Mouse (Mus musculus) ES-Bruce4 (cell line): ENCODE results near the gene Arhgef9. TPM values are rescaled to one million over a fixed set of nuclear protein-coding genes. Genes with fewer than 3 reads are reported as not detected.

Source experiments
- H3K27ac ChIP-seq: 2 replicates; pipeline ENCODE4 v1.5.1; 2012; ENCODE audit warnings: low read length, inconsistent platforms; ENCODE audit not compliant: insufficient read depth
- H3K27me3 ChIP-seq: 2 replicates; pipeline ENCODE4 v1.6.1; 2012; ENCODE audit warnings: mild to moderate bottlenecking, low read length, inconsistent platforms; ENCODE audit not compliant: control insufficient read depth, poor library complexity, insufficient read depth, severe bottlenecking
- H3K36me3 ChIP-seq: 2 replicates; pipeline ENCODE4 v1.6.1; 2012; ENCODE audit warnings: inconsistent platforms, mild to moderate bottlenecking, low read length, moderate library complexity; ENCODE audit not compliant: control insufficient read depth, poor library complexity, insufficient read depth, severe bottlenecking
- H3K4me1 ChIP-seq: one replicate; pipeline ENCODE4 v1.8.1; 2011; ENCODE audit warnings: low read length; ENCODE audit not compliant: control insufficient read depth, insufficient read depth
- H3K4me3 ChIP-seq: 2 replicates; pipeline ENCODE4 v1.5.1; 2011; ENCODE audit warnings: low read depth, mild to moderate bottlenecking, low read length
- H3K9ac ChIP-seq: 2 replicates; pipeline ENCODE4 v1.6.1; 2012; ENCODE audit warnings: low read depth, mild to moderate bottlenecking, inconsistent platforms; ENCODE audit not compliant: poor library complexity, severe bottlenecking
- H3K9me3 ChIP-seq: replicated peaks from 2 replicates; pipeline ENCODE4 v1.6.1; 2012; ENCODE audit warnings: mild to moderate bottlenecking, low read length, inconsistent platforms; ENCODE audit not compliant: control insufficient read depth, poor library complexity, insufficient read depth, severe bottlenecking
- CTCF ChIP-seq: IDR thresholded peaks from one replicate; pipeline ENCODE4 v1.8.1; 2011; ENCODE audit warnings: low read depth, low read length
- EP300 ChIP-seq: IDR thresholded peaks from 2 replicates; pipeline ENCODE4 v1.6.1; 2011; ENCODE audit warnings: low read depth, low read length; ENCODE audit not compliant: insufficient read depth
- POLR2A ChIP-seq: IDR thresholded peaks from one replicate; pipeline ENCODE4 v1.8.1; 2011; ENCODE audit warnings: low read length; ENCODE audit not compliant: insufficient read depth
- polyA plus RNA-seq: library from polyadenylated mRNA; stranded (reverse); fragments of >200 nt; gene quantifications from 2 replicates; pipeline ENCODE4 v1.2.4, GENCODE M21; 2011; ENCODE audit warnings: low read depth; ENCODE audit not compliant: missing spikeins, insufficient read depth, insufficient read length

The Arhgef9 gene
- polyA plus RNA-seq, result 4.3 and 6.0 TPM in 2 replicates

DNA sequence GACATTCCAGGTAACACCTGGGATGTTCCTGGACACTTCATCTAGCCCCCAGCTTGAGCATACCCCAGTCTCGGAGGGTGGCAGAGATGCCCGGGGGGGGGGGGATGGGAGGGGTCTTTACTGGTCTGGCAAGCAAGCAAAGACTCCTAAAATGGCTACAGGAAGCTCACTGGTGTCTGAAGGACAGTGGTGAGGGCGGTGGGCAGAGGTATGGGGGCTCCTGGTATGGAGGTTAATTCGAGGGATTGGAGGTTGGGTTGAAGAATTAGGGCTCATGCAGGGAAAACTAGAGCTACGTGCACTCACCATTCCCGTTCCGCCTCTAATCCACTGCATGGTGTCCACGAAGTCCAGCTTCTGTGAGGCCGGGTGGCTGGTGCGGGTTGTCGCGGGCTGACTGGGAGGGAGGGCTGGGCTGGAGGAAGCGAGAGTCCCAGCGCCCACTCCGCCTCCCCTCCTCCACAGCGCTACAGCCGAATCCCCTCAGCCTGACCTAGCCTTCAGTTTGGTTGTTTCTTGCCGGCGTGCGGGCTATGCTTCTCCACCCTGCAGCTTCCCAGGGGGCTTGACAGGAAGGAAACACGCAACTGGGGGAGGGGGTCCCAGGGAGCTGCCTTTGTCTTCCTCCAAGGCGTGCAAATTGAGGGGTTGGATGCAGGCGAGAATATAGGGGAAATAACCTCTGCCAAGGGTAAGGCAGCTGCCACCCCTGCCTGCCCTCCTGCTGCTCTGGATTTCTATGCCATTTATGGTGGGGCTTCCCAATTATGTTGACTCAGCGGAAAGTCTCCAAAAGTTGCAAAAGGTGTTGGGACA lies at the start of gene Arhgef9:
Gene Arhgef9, minus strand, starts transcription at position 753 of the 816 bp plus-strand sequence.
- no peak for TF ChIP-seq POLR2A
- no peak for TF ChIP-seq CTCF
- Histone ChIP-seq H3K27me3 (no peaks in the 10 kb centered on the region), H3K4me1 (no peaks in the 10 kb centered on the region), H3K9ac (no peak within 1 kb of the TSS), H3K9me3 (no peaks in the 10 kb centered on the region), H3K36me3 (no peaks in the 10 kb centered on the region), H3K27ac (no peak within 1 kb of the TSS), H3K4me3 (peak within 1 kb of the TSS; percentile 23; the same call in 1 of the 2 replicates)

DNA sequence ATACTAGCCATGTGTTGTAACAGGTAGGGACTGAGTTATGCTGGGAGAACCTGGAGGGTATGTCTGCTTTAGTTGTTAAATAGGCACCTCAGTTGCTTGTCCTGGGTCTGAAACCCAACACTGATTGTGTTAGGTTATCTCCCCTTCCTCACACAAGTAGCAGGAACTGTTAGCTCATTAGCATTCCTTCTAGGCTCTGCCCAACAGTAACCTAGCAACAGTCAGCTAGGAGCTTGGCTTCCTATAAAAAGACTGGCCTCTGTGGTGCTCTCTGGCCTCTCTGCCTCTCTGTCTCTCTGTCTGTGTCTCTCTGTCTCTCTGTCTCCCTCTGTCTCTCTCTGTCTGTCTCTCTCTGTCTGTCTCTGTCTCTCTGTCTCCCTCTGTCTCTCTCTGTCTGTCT lies 42.2 kb upstream of the Arhgef9 start:
- Histone ChIP-seq H3K27me3 (no peaks in the 10 kb centered on the region), H3K9ac (no peak overlapping the region), H3K27ac (no peak overlapping the region), H3K36me3 (no peaks in the 10 kb centered on the region), H3K9me3 (no peaks in the 10 kb centered on the region), H3K4me1 (no peaks in the 10 kb centered on the region), H3K4me3 (no peak overlapping the region)
- TF ChIP-seq CTCF (no peak), POLR2A (no peak), EP300 (no peak)

DNA sequence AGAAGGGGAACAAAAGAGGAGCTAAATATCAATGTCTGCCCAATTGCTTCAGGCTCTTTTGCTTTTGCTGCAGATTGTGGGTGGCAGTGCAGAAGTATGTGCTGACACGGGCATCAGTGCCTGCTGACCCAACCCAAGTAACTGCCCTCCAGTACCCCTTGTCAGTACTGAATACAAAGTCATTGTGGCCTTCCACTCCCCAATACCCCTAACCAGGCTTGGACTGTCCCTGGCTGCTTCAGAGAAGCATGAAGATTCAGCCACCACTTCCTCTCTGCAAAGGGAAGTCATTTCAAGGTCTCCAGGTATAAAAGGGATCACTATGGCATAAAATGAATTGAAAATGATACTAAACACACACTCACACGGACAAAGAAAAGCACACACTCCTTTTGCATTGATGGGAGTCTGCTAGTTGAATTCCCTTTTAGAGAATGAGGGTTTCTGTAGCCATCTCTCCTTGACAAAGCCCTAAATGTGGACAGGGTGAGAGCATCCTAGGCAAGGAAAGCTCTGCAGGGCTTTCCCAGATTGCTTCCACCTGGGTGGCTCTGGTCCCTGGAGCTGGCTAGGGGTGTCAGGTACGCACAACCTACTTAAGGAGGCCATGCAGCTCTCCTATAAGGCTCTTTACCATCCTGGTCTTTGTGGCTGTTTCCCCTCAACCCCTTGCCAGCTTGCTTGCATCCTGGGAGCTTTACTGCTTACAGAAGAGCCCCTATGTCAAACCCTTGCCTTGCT lies 1.1 kb downstream of the Arhgef9 start:
- no peak for TF ChIP-seq CTCF
- TF ChIP-seq POLR2A, result no peak
- TF ChIP-seq EP300, result no peak
- H3K27ac ChIP-seq, result no peak overlapping the region
- H3K9me3 ChIP-seq, result no peaks in the 10 kb centered on the region
- no peaks in the 10 kb centered on the region for H3K27me3 ChIP-seq
- H3K9ac ChIP-seq, result no peak overlapping the region
- no peaks in the 10 kb centered on the region for H3K4me1 ChIP-seq
- no peaks in the 10 kb centered on the region for H3K36me3 ChIP-seq
- no peak overlapping the region for H3K4me3 ChIP-seq

DNA sequence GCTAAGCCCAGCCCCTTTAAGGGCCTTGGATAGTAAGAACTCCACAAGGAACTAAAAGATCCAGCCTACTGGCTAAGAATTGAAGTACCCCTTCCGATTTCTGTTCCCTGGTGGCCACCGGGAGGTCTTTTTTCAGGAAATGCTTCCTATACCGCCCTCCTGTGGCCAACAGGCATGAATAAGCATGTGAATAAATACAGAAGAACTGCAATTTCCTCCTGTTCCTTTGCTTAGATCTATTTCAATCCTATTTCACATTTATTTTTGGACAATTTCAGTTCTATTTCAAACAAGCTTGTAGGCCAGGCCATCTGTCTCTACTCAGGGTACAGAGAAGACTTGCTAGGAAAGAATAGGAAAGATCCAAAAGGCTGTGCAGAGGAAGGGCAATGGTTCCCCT lies 20.7 kb downstream of the Arhgef9 start:
- no peaks in the 10 kb centered on the region for H3K27me3 ChIP-seq
- no peaks in the 10 kb centered on the region for H3K9me3 ChIP-seq
- H3K36me3 ChIP-seq, result no peaks in the 10 kb centered on the region
- no peak overlapping the region for H3K4me3 ChIP-seq
- TF ChIP-seq POLR2A (no peak), EP300 (no peak), CTCF (no peak)
- H3K9ac ChIP-seq, result no peak overlapping the region
- no peak overlapping the region for H3K27ac ChIP-seq
- no peaks in the 10 kb centered on the region for H3K4me1 ChIP-seq

DNA sequence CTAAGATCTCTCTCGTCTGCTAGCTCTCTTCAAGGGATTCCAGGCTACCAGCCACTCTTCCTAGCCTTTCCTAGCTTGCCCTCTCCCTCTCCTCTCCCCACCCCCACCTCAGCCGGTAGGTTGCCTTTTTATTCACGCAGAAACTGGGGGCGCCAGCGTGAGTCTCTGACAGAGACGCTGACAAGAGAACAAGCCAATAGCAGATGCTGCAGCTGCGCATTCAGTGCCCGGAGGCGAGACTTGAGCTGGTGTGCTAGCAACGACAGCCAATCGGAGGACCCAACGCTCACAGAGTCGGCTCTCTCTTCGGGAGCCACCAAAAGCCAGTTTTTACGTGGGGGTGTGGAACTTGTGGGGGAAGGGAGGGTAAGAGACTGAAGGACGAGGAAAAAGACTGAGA lies 30.3 kb downstream of the Arhgef9 start:
- no peaks in the 10 kb centered on the region for H3K4me1 ChIP-seq
- peak overlapping the region; percentile 87 for H3K4me3 ChIP-seq
- TF ChIP-seq POLR2A (no peak), CTCF (no peak), EP300 (no peak)
- peak overlapping the region; percentile 92 for H3K9ac ChIP-seq
- H3K27ac ChIP-seq, result peak overlapping the region; percentile 54
- no peaks in the 10 kb centered on the region for H3K9me3 ChIP-seq
- H3K36me3 ChIP-seq, result no peaks in the 10 kb centered on the region
- no peaks in the 10 kb centered on the region for H3K27me3 ChIP-seq

DNA sequence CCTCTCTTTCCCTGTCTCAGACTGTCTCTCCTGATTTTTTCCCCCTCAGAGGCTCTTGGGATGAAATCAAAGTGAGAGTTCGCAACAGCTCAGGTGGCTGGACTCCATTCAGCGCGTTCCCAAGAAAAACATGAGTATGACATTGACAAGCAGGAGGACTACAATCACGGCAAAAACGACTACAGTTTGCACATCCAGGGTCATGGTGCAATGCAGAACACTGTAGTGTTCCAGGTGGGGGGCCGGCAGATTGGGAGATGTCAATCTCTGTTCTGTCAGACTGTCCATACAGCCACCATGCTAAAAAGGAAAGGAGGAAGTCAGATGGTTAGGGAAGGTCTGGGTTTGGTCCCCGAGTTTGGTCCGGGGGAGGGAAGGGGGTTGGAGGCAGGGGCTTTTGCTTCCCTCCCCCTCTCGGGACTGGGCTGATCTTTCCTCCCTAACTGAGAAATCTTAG lies 31.0 kb downstream of the Arhgef9 start:
- Histone ChIP-seq H3K4me1 (no peaks in the 10 kb centered on the region), H3K27me3 (no peaks in the 10 kb centered on the region), H3K36me3 (no peaks in the 10 kb centered on the region), H3K4me3 (peak overlapping the region; percentile 87), H3K9me3 (no peaks in the 10 kb centered on the region), H3K27ac (peak overlapping the region; percentile 54; the same call in 1 of the 2 replicates), H3K9ac (peak overlapping the region; percentile 92)
- TF ChIP-seq CTCF (no peak), POLR2A (no peak), EP300 (no peak)
